ENCODE assay signal across 9 mouse cellular contexts in genomic region chr1:155212081-155212480, GRCm38 (mm10). TPM values are rescaled to one million over a fixed set of nuclear protein-coding genes. Genes with fewer than 3 reads are reported as not detected.
DNase-seq lines count a peak whose midpoint lies in the region; ATAC-seq and TF ChIP-seq lines count a peak whose summit lies in the region.
"Had no signal": no experiment of that assay in that cellular context is flagged by ENCODE, and none has a peak within 500 bp of the region (broad histone marks: within the 10 kb centered on the region; RNA-seq: fewer than 3 reads in every experiment).

No protein-coding gene starts in this region.

- peaks cover 14% of the 10 kb centered on the region for H3K36me3 ChIP-seq in forebrain, embryonic 10.5 days (replicated peaks)
- no peaks in the 10 kb centered on the region; the same call in 1 of the 2 replicates for H3K36me3 ChIP-seq in hindbrain, postnatal 0 days (ENCODE audit: insufficient read depth, low read length)
- peaks cover 7% of the 10 kb centered on the region; the same call in 1 of the 2 replicates for H3K36me3 ChIP-seq in midbrain, postnatal 0 days (ENCODE audit: insufficient read depth, low read length)

- H3K4me3 ChIP-seq in forebrain, embryonic 10.5 days = no peak overlapping the region
- no peak overlapping the region for H3K4me3 ChIP-seq in hindbrain, postnatal 0 days (ENCODE audit: low read length)
- H3K4me3 ChIP-seq in midbrain, postnatal 0 days (ENCODE audit: low read depth, low read length) = no peak overlapping the region

- peaks cover 79% of the 10 kb centered on the region for H3K4me1 ChIP-seq in forebrain, embryonic 10.5 days
- H3K4me1 ChIP-seq in hindbrain, postnatal 0 days (ENCODE audit: insufficient read depth, low read length) = peaks cover 41% of the 10 kb centered on the region
- H3K4me1 ChIP-seq in midbrain, postnatal 0 days (ENCODE audit: insufficient read depth, low read length) = peaks cover 17% of the 10 kb centered on the region

- H3K4me2 ChIP-seq in hindbrain, postnatal 0 days (ENCODE audit: low read depth, low read length) = 0 out of 2 replicates have a peak overlapping the region, but pooled peaks have one; percentile 13
- H3K4me2 ChIP-seq in midbrain, postnatal 0 days (ENCODE audit: low read depth, low read length, poor library complexity, severe bottlenecking) = no peak overlapping the region

- no peak for TF ChIP-seq CTCF in hindbrain, postnatal 0 days (IDR thresholded peaks at IDR 0.05; ENCODE audit: low read depth)
- TF ChIP-seq CTCF in midbrain, postnatal 0 days (IDR thresholded peaks at IDR 0.05) = no peak

- H3K9me3 ChIP-seq in forebrain, embryonic 10.5 days = no peaks in the 10 kb centered on the region
- H3K9me3 ChIP-seq in hindbrain, postnatal 0 days (ENCODE audit: low read length) = no peaks in the 10 kb centered on the region
- H3K9me3 ChIP-seq in midbrain, postnatal 0 days (ENCODE audit: low read length) = no peaks in the 10 kb centered on the region

- peak overlapping the region; percentile 28; the same call in 1 of the 2 replicates for H3K9ac ChIP-seq in hindbrain, postnatal 0 days (replicated peaks; ENCODE audit: low read length)
- H3K9ac ChIP-seq in midbrain, postnatal 0 days (replicated peaks; ENCODE audit: low read length, poor library complexity, severe bottlenecking) = no peak overlapping the region

- peaks cover 48% of the 10 kb centered on the region for H3K27me3 ChIP-seq in forebrain, embryonic 10.5 days (ENCODE audit: poor library complexity, severe bottlenecking)
- no peaks in the 10 kb centered on the region for H3K27me3 ChIP-seq in hindbrain, postnatal 0 days (ENCODE audit: insufficient read depth, low read length)
- no peaks in the 10 kb centered on the region for H3K27me3 ChIP-seq in midbrain, postnatal 0 days (ENCODE audit: insufficient read depth, low read length)

- peak; percentile 4 for DNase-seq in kidney, adult 9 months
- no peak for DNase-seq in kidney, adult 11 months
- DNase-seq in forebrain, embryonic 10.5 days (ENCODE audit: extremely low spot score, low spot score) = no peak
- no peak for DNase-seq in hindbrain, postnatal 0 days (ENCODE audit: low spot score)
- DNase-seq in midbrain, postnatal 0 days (ENCODE audit: low spot score) = no peak
- no peak for DNase-seq in gastrocnemius, postnatal 25 days
- no peak for DNase-seq in cerebellum, postnatal 25 days
- DNase-seq: lung, adult 18-20 months had no signal

- WGBS in forebrain, embryonic 10.5 days = 62% methylated on average over 4 of the region's 4 CpGs
- 24% methylated on average over 4 of the region's 4 CpGs for WGBS in hindbrain, postnatal 0 days
- WGBS in midbrain, postnatal 0 days = 17% methylated on average over 4 of the region's 4 CpGs

- no peak for ATAC-seq in hindbrain, postnatal 0 days
- ATAC-seq in midbrain, postnatal 0 days (ENCODE audit: low FRiP score) = no peak
- no peak for ATAC-seq in granulocyte monocyte progenitor cell, adult 5-6 weeks (replicated peaks; ENCODE audit: poor library complexity, severe bottlenecking)

- H3K27ac ChIP-seq in forebrain, embryonic 10.5 days = peak overlapping the region; percentile 88
- H3K27ac ChIP-seq in hindbrain, postnatal 0 days = peak overlapping the region; percentile 70
- peak overlapping the region; percentile 47 for H3K27ac ChIP-seq in midbrain, postnatal 0 days (ENCODE audit: low read depth, low read length)

RNA-seq across cellular contexts. Expression of gene BC034090, which starts 32.2 kb away (rescaled TPM):
- polyA plus RNA-seq in forebrain, embryonic 10.5 days (2016; fragmentation: Nextera tagmentation; extraction: Ambion mirVana) = 3.6 and 4.4 TPM in 2 replicates
- total RNA-seq in hindbrain, postnatal 0 days (2014; rRNA removed) = 16.1 and 18.8 TPM in 2 replicates
- 3.6 and 3.7 TPM in 2 replicates for polyA plus RNA-seq in hindbrain, postnatal 0 days (2015; fragmentation: Nextera tagmentation; extraction: Ambion mirVana)
- total RNA-seq in midbrain, postnatal 0 days (2014; rRNA removed) = 7.3 and 11.2 TPM in 2 replicates
- polyA plus RNA-seq in midbrain, postnatal 0 days (2015; fragmentation: Nextera tagmentation; extraction: Ambion mirVana) = 1.9 TPM in 2 replicates
- 1 to 10 TPM; 1.7 to 2.3 TPM for total RNA-seq in gastrocnemius, postnatal 25 days (2021)
- 2.5 TPM in 1 of 2 replicates, not detected in the other for total RNA-seq in granulocyte monocyte progenitor cell, adult 5-6 weeks (2014; fragmentation: Nextera tagmentation)
- total RNA-seq in granulocyte monocyte progenitor cell, adult 5-6 weeks (2017) = 0.13 TPM in 1 of 2 replicates, not detected in the other

RNA-seq across cellular contexts. Expression of gene Stx6, which starts 53.6 kb away (rescaled TPM):
- polyA plus RNA-seq in forebrain, embryonic 10.5 days (2016; fragmentation: Nextera tagmentation; extraction: Ambion mirVana) = 82.1 and 84.3 TPM in 2 replicates
- 77.1 and 84.2 TPM in 2 replicates for total RNA-seq in hindbrain, postnatal 0 days (2014; rRNA removed)
- 81.2 and 82.2 TPM in 2 replicates for polyA plus RNA-seq in hindbrain, postnatal 0 days (2015; fragmentation: Nextera tagmentation; extraction: Ambion mirVana)
- total RNA-seq in midbrain, postnatal 0 days (2014; rRNA removed) = 86.8 and 114 TPM in 2 replicates
- 75.3 and 81.8 TPM in 2 replicates for polyA plus RNA-seq in midbrain, postnatal 0 days (2015; fragmentation: Nextera tagmentation; extraction: Ambion mirVana)
- 10 to 100 TPM; 11.3 to 12.2 TPM for total RNA-seq in gastrocnemius, postnatal 25 days (2021)
- total RNA-seq in granulocyte monocyte progenitor cell, adult 5-6 weeks (2014; fragmentation: Nextera tagmentation) = 43.5 and 45.7 TPM in 2 replicates
- total RNA-seq in granulocyte monocyte progenitor cell, adult 5-6 weeks (2017) = 36.5 and 48.2 TPM in 2 replicates
